Mouse (Mus musculus): ENCODE results near the gene Coa6. TPM values are rescaled to one million over a fixed set of nuclear protein-coding genes. Genes with fewer than 3 reads are reported as not detected.
"Not testable (repeated sequence)": the region's sequence is repeated elsewhere in the genome, so short reads cannot be mapped to it uniquely, and the experiment has no call there.

Gene Coa6
- polyA plus RNA-seq, 1 experiment, result 68.9 TPM

DNA sequence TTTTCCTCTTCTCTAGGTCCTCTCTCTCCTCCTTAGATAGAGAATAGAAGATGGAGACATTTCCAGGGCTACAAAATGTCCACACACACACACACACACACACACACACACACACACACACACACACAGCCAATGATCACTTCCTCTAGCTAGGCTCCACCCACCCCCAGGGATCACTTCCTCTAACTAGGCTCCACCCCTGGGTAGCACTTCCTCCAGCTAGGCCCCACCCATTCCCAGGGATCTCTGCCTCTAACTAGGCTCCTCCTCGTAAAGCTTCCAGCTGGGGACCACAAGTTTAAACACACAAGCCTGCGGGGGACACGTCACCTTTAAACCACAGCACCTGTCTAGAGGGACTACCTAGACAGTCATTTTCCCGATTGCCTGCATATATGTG is 34.7 kb upstream of the Coa6 start:
- WGBS, result 82% methylated on average over 4 of the region's 4 CpGs
- Histone ChIP-seq H3K27ac (ENCODE audit: control insufficient read depth, insufficient read depth, low read length) (no peak overlapping the region), H3K27me3 (ENCODE audit: control insufficient read depth, insufficient read depth, low read length) (no peaks in the 10 kb centered on the region), H3K4me3 (ENCODE audit: control insufficient read depth, insufficient read depth, low read length) (no peak overlapping the region), H3K4me1 (replicated peaks; ENCODE audit: control insufficient read depth, insufficient read depth, low read length) (no peaks in the 10 kb centered on the region), H3K36me3 (ENCODE audit: control insufficient read depth, insufficient read depth, low read length) (no peaks in the 10 kb centered on the region)
- DNase-seq, result no peak
- no peak for TF ChIP-seq POLR2A (IDR thresholded peaks at IDR 0.05; ENCODE audit: control insufficient read depth, extremely low read depth, insufficient read depth, low read length, poor library complexity)
- no peak for TF ChIP-seq CTCF (IDR thresholded peaks at IDR 0.05; ENCODE audit: borderline replicate concordance, control insufficient read depth, extremely low read depth, insufficient read depth, low read length, poor library complexity)

DNA sequence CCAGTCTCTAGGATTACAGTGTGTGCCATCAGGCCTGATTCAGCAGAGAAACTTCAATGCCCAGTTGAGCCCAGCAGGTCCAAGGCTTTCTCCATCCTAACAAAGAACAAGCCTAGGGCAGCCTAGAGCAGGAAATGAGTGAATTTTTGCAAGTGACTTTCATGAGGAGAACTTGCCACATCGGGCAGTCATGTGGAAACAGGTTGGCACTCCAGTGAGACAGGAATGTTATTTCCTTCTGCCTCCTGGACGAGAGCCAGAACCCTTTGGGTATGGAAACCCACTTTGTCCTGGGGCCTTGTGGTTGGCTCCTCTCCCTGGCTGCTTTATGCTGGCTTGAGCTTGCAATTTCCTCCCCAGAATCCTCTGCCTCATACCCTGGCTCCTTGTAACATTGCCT is 30.8 kb upstream of the Coa6 start:
- TF ChIP-seq POLR2A (IDR thresholded peaks at IDR 0.05; ENCODE audit: control insufficient read depth, extremely low read depth, insufficient read depth, low read length, poor library complexity), result no peak
- TF ChIP-seq CTCF (IDR thresholded peaks at IDR 0.05; ENCODE audit: borderline replicate concordance, control insufficient read depth, extremely low read depth, insufficient read depth, low read length, poor library complexity), result no peak
- Histone ChIP-seq H3K4me1 (replicated peaks; ENCODE audit: control insufficient read depth, insufficient read depth, low read length) (no peaks in the 10 kb centered on the region), H3K27me3 (ENCODE audit: control insufficient read depth, insufficient read depth, low read length) (no peaks in the 10 kb centered on the region), H3K36me3 (ENCODE audit: control insufficient read depth, insufficient read depth, low read length) (no peaks in the 10 kb centered on the region), H3K27ac (ENCODE audit: control insufficient read depth, insufficient read depth, low read length) (no peak overlapping the region), H3K4me3 (ENCODE audit: control insufficient read depth, insufficient read depth, low read length) (no peak overlapping the region)
- 56% methylated on average over 2 of the region's 2 CpGs for WGBS
- DNase-seq, result no peak

DNA sequence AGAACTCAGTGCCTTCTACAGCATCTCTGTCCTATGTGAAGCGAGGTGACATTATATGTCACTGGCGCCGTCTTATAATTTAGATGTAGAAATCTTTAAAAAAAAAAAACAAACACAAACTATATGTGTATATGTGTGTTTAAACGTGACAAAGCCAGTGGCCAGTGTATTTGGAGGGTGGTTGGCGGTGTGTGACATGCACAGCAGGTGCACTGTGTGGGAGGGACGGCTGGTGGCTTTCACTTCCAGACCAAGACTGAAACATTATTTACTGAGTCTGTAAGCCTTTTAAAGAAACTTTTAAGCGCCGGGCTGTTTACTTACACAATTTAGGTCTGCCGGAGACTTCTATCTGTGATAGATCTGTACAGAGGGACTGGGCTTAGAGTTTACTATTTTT is 26.9 kb upstream of the Coa6 start:
- Histone ChIP-seq H3K27me3 (ENCODE audit: control insufficient read depth, insufficient read depth, low read length) (no peaks in the 10 kb centered on the region), H3K27ac (ENCODE audit: control insufficient read depth, insufficient read depth, low read length) (no peak overlapping the region), H3K36me3 (ENCODE audit: control insufficient read depth, insufficient read depth, low read length) (no peaks in the 10 kb centered on the region), H3K4me1 (replicated peaks; ENCODE audit: control insufficient read depth, insufficient read depth, low read length) (no peaks in the 10 kb centered on the region), H3K4me3 (ENCODE audit: control insufficient read depth, insufficient read depth, low read length) (no peak overlapping the region)
- DNase-seq, result no peak
- WGBS, result 87% methylated on average over 9 of the region's 9 CpGs
- TF ChIP-seq POLR2A (IDR thresholded peaks at IDR 0.05; ENCODE audit: control insufficient read depth, extremely low read depth, insufficient read depth, low read length, poor library complexity) (no peak), CTCF (IDR thresholded peaks at IDR 0.05; ENCODE audit: borderline replicate concordance, control insufficient read depth, extremely low read depth, insufficient read depth, low read length, poor library complexity) (no peak)

DNA sequence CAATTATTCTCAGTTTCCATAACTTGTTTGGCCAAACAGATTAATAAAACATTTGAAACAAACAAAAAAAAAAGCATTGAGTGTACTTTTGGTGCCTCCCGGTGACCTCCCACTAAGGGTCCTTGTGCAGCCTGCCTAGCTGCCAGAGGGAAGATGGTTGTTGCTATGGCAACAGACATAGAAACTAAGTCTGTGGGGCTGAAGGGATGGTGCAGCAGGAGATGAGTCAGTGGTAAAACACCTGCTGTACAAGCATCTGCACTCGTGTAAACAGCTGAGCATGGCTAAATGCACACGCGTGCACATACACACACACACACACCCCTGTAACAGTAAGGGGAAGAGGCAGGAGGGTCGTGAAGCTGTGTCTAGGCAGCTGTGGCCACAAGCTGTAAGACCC is 26.4 kb upstream of the Coa6 start:
- no peak for TF ChIP-seq POLR2A (IDR thresholded peaks at IDR 0.05; ENCODE audit: control insufficient read depth, extremely low read depth, insufficient read depth, low read length, poor library complexity)
- TF ChIP-seq CTCF (IDR thresholded peaks at IDR 0.05; ENCODE audit: borderline replicate concordance, control insufficient read depth, extremely low read depth, insufficient read depth, low read length, poor library complexity), result no peak
- WGBS, result 81% methylated on average over 5 of the region's 5 CpGs
- H3K4me3 ChIP-seq (ENCODE audit: control insufficient read depth, insufficient read depth, low read length), result no peak overlapping the region
- DNase-seq, result no peak
- no peak overlapping the region for H3K27ac ChIP-seq (ENCODE audit: control insufficient read depth, insufficient read depth, low read length)
- no peaks in the 10 kb centered on the region for H3K27me3 ChIP-seq (ENCODE audit: control insufficient read depth, insufficient read depth, low read length)
- no peaks in the 10 kb centered on the region for H3K4me1 ChIP-seq (replicated peaks; ENCODE audit: control insufficient read depth, insufficient read depth, low read length)
- H3K36me3 ChIP-seq (ENCODE audit: control insufficient read depth, insufficient read depth, low read length), result no peaks in the 10 kb centered on the region

GRCm38 (mm10) chr8:126398349-126398748 is 24.0 kb upstream of the Coa6 start:
- TF ChIP-seq POLR2A (IDR thresholded peaks at IDR 0.05; ENCODE audit: control insufficient read depth, extremely low read depth, insufficient read depth, low read length, poor library complexity) (no peak), CTCF (IDR thresholded peaks at IDR 0.05; ENCODE audit: borderline replicate concordance, control insufficient read depth, extremely low read depth, insufficient read depth, low read length, poor library complexity) (no peak)
- Histone ChIP-seq H3K27ac (ENCODE audit: control insufficient read depth, insufficient read depth, low read length) (no peak overlapping the region), H3K36me3 (ENCODE audit: control insufficient read depth, insufficient read depth, low read length) (no peaks in the 10 kb centered on the region), H3K4me3 (ENCODE audit: control insufficient read depth, insufficient read depth, low read length) (no peak overlapping the region), H3K27me3 (ENCODE audit: control insufficient read depth, insufficient read depth, low read length) (no peaks in the 10 kb centered on the region), H3K4me1 (replicated peaks; ENCODE audit: control insufficient read depth, insufficient read depth, low read length) (no peaks in the 10 kb centered on the region)
- no peak for DNase-seq
- 79% methylated on average over 3 of the region's 3 CpGs for WGBS

GRCm38 (mm10) chr8:126404550-126404949 is 17.8 kb upstream of the Coa6 start:
- H3K27me3 ChIP-seq (ENCODE audit: control insufficient read depth, insufficient read depth, low read length); H3K27ac ChIP-seq (ENCODE audit: control insufficient read depth, insufficient read depth, low read length); DNase-seq; H3K4me3 ChIP-seq (ENCODE audit: control insufficient read depth, insufficient read depth, low read length); H3K36me3 ChIP-seq (ENCODE audit: control insufficient read depth, insufficient read depth, low read length); H3K4me1 ChIP-seq (replicated peaks; ENCODE audit: control insufficient read depth, insufficient read depth, low read length): not testable (repeated sequence)

DNA sequence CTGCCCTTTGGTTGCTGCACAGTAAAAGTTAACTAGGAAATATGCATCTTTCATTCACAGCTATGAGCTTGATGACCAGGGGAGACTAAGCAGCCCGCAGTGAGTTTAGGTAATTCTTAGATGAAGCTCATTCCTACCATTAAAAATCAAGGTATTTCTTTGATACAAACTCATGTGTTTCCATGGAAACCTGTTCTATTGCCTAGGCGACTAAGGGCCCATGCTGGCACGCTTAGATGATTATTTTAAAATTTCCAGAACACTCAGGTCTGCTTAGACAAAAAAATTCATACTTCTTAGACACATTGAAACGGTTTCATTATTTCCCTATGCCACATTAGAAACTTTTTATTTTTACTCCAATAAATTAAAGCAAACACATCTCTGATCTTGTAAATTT is 17.3 kb upstream of the Coa6 start:
- Histone ChIP-seq H3K4me3 (ENCODE audit: control insufficient read depth, insufficient read depth, low read length) (no peak overlapping the region), H3K36me3 (ENCODE audit: control insufficient read depth, insufficient read depth, low read length) (no peaks in the 10 kb centered on the region), H3K4me1 (replicated peaks; ENCODE audit: control insufficient read depth, insufficient read depth, low read length) (no peaks in the 10 kb centered on the region), H3K27ac (ENCODE audit: control insufficient read depth, insufficient read depth, low read length) (no peak overlapping the region), H3K27me3 (ENCODE audit: control insufficient read depth, insufficient read depth, low read length) (no peaks in the 10 kb centered on the region)
- TF ChIP-seq POLR2A (IDR thresholded peaks at IDR 0.05; ENCODE audit: control insufficient read depth, extremely low read depth, insufficient read depth, low read length, poor library complexity) (no peak), CTCF (IDR thresholded peaks at IDR 0.05; ENCODE audit: borderline replicate concordance, control insufficient read depth, extremely low read depth, insufficient read depth, low read length, poor library complexity) (no peak)
- DNase-seq, result no peak
- 82% methylated on average over 4 of the region's 4 CpGs for WGBS
